Mouse (Mus musculus) CH12.LX (cell line): Measurements from ENCODE around the gene Lrrc30.
A peak's percentile ranks its signal among the peaks of the same experiment; 100 is the strongest.

Experiments used
- BHLHE40 ChIP-seq: IDR thresholded peaks from 2 replicates; pipeline ENCODE4 v1.6.1; 2011; ENCODE audit warnings: mild to moderate bottlenecking, low read depth, low read length, improper control_type of control experiment
- CHD1 ChIP-seq: IDR thresholded peaks from 2 replicates; pipeline ENCODE4 v1.6.1; 2012; ENCODE audit warnings: low read depth, low read length, improper control_type of control experiment, inconsistent platforms
- CTCF ChIP-seq, 2 experiments: IDR thresholded peaks in 1 of 2; conservative IDR thresholded peaks in 1 of 2; 2 replicates each; pipeline ENCODE4 v1.5.1; 2011 to 2012; ENCODE audit warnings: low read depth in 2 of 2, low read length in 2 of 2, improper control_type of control experiment in 1 of 2, inconsistent platforms in 1 of 2, mild to moderate bottlenecking in 1 of 2, moderate library complexity in 1 of 2
- JUN ChIP-seq: IDR thresholded peaks from 2 replicates; pipeline ENCODE4 v1.6.1; 2011; ENCODE audit warnings: low read depth, mild to moderate bottlenecking, low read length, improper control_type of control experiment, moderate library complexity; ENCODE audit not compliant: insufficient read depth
- MAX ChIP-seq: IDR thresholded peaks from 2 replicates; pipeline ENCODE4 v1.6.1; 2011; ENCODE audit warnings: low read length, improper control_type of control experiment
- NRF1 ChIP-seq: IDR thresholded peaks from 2 replicates; pipeline ENCODE4 v1.6.1; 2014; ENCODE audit warnings: low read depth, mild to moderate bottlenecking, inconsistent platforms, low read length, improper control_type of control experiment, moderate library complexity
- POLR2A ChIP-seq: IDR thresholded peaks from 2 replicates; pipeline ENCODE4 v1.6.1; 2011; ENCODE audit warnings: low read depth, mild to moderate bottlenecking, improper control_type of control experiment, low read length
- TCF12 ChIP-seq: IDR thresholded peaks from 2 replicates; pipeline ENCODE4 v1.6.1; 2014; ENCODE audit warnings: low read depth, mild to moderate bottlenecking, inconsistent platforms, low read length, improper control_type of control experiment
- ZC3H11A ChIP-seq: IDR thresholded peaks from 2 replicates; pipeline ENCODE4 v1.6.1; 2012; ENCODE audit warnings: low read depth, mild to moderate bottlenecking, inconsistent platforms, low read length, improper control_type of control experiment
- ZKSCAN1 ChIP-seq: IDR thresholded peaks from 2 replicates; pipeline ENCODE4 v1.6.1; 2012; ENCODE audit warnings: low read depth, inconsistent platforms, low read length, improper control_type of control experiment, borderline replicate concordance

- TF ChIP-seq CTCF (conservative IDR thresholded peaks at IDR 0.05 in 1 of 2, IDR thresholded peaks at IDR 0.05 in 1 of 2; ENCODE audit: low read depth in 2 of 2, low read length in 2 of 2) (peak in 1 of 2 experiments; percentile 8; a peak in 1 of 4 replicates), POLR2A (no peak), BHLHE40 (no peak), CHD1 (no peak), ZKSCAN1 (no peak), NRF1 (no peak), MAX (no peak), TCF12 (no peak), JUN (no peak), ZC3H11A (no peak)
Observed at GRCm38 (mm10) chr17:67651506-67651905, 19.0 kb upstream of the Lrrc30 start.
